Mouse (Mus musculus) small intestine, adult 10 weeks (tissue): ENCODE measurements around the gene Fam98b. TPM values are rescaled to one million over a fixed set of nuclear protein-coding genes. Genes with fewer than 3 reads are reported as not detected.

ENCODE experiments used
- polyA plus RNA-seq: library from polyadenylated mRNA; stranded (reverse); fragments of 350-450 nt; fragmentation: Illumina TruSeq; extraction: RNeasy Lipid Tissue Mini Kit (QIAGEN cat#74804); gene quantifications from one replicate; pipeline ENCODE4 v1.2.3, GENCODE M21; 2014; ENCODE audit warnings: low replicate concordance

Gene Fam98b
- polyA plus RNA-seq: 49.5 TPM

DNA sequence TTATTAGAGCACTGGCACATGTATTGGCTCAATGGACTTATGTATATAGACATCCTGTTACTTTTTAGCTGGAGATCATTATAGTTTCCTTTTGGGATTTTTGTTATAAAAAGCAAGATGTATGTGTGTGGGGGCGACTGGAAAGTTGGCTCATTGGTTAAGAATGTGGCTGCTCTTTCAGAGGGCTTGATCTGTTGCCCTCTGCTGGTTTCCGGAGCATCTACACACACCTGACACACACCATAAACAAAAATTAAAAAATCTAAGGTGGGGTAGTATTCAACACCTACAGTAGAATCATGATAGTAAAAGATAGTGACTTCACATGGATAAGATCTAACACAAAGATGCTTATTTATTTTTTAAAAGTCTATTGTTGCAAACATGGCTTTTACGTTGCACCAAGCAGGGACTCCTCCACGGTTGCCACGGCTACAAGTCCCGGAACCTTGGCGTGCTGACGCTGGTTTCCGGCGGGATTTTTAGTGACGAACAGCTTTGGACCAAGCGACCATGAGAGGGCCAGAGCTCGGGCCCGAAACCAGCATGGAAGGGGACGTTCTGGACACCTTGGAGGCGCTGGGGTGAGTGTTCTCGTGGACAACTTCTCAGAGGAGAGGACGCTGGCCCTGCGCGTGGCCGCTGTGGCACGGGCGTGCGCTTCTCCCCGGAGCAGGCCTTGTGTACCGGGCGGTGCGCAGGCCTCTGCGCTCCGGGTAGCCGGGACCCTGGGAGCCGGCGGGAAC lies at the start of gene Fam98b:
TSS of gene Fam98b (plus strand) at position 485 of the 746 bp plus-strand sequence.

Other genes with a start within 250 kb of the Fam98b start
- gene Spred1, start 128.4 kb upstream of the Fam98b start, polyA plus RNA-seq: 29.4 TPM
- 7.4 TPM for gene Rasgrp1, start 93.3 kb downstream of the Fam98b start, polyA plus RNA-seq